Comparison of ENCODE assay signal across 13 mouse cellular contexts in genomic region chr13:49170623-49171022, GRCm38 (mm10). TPM values are rescaled to one million over a fixed set of nuclear protein-coding genes. Genes with fewer than 3 reads are reported as not detected.
"Had no signal": no experiment of that assay in that cellular context is flagged by ENCODE, and none has a peak within 500 bp of the region (broad histone marks: within the 10 kb centered on the region; RNA-seq: fewer than 3 reads in every experiment).

No protein-coding gene starts in this region.

- DNase-seq: kidney, adult 11 months; kidney, adult 8-10 months; kidney, postnatal 10 days; kidney, postnatal 36 days; layer of hippocampus, postnatal 36 days; liver, embryonic 13.5 days; lung, adult 2 months; lung, postnatal 14 days; lung, postnatal 4 days; midbrain, embryonic 14.5 days; thymus, adult 18-20 months; thymus, postnatal 36 days had no signal

RNA-seq across cellular contexts. Expression of gene Wnk2, which starts 22.8 kb away (rescaled TPM):
- total RNA-seq: megakaryocyte progenitor cell, adult 5-6 weeks had no signal
